Mouse (Mus musculus) myocyte (in vitro differentiated cells): ENCODE measurements around the gene Cst7. TPM values are rescaled to one million over a fixed set of nuclear protein-coding genes. Genes with fewer than 3 reads are reported as not detected.

ENCODE experiments used
- H3K27me3 ChIP-seq: one replicate; pipeline ENCODE4 v1.6.1; 2011; ENCODE audit not compliant: control insufficient read depth, insufficient read depth, insufficient read length
- H3K36me3 ChIP-seq: one replicate; pipeline ENCODE4 v1.6.1; 2011; ENCODE audit not compliant: control insufficient read depth, insufficient read depth
- H3K4me2 ChIP-seq: one replicate; pipeline ENCODE4 v1.6.1; 2011; ENCODE audit warnings: low read depth, control low read depth
- H3K4me3 ChIP-seq: one replicate; pipeline ENCODE4 v1.5.1; 2011; ENCODE audit warnings: mild to moderate bottlenecking, control low read depth, moderate library complexity
- H3K79me2 ChIP-seq: one replicate; pipeline ENCODE4 v1.6.1; 2011; ENCODE audit not compliant: control insufficient read depth, insufficient read depth
- H3ac ChIP-seq: one replicate; pipeline ENCODE4 v1.6.1; 2011; ENCODE audit not compliant: control insufficient read depth, insufficient read length
- CEBPB ChIP-seq: IDR thresholded peaks from 2 replicates; pipeline ENCODE4 v1.6.1; 2011; ENCODE audit warnings: mild to moderate bottlenecking, moderate library complexity; ENCODE audit not compliant: poor library complexity, insufficient read depth, severe bottlenecking
- E2F4 ChIP-seq: IDR thresholded peaks from one replicate; pipeline ENCODE4 v1.6.1; 2011; ENCODE audit warnings: mild to moderate bottlenecking, control low read depth, moderate library complexity; ENCODE audit not compliant: insufficient read depth
- MAX ChIP-seq: IDR thresholded peaks from one replicate; pipeline ENCODE4 v1.6.1; 2011; ENCODE audit warnings: low read depth, mild to moderate bottlenecking, control low read depth
- MYOD1 ChIP-seq, 3 experiments: IDR thresholded peaks; one replicate each; pipeline ENCODE4 v1.6.1; 2011; ENCODE audit warnings: control low read depth in 2 of 3, low read depth in 2 of 3, mild to moderate bottlenecking in 2 of 3, moderate library complexity in 1 of 3; ENCODE audit not compliant: insufficient read length in 2 of 3, control insufficient read depth in 1 of 3
- MYOG ChIP-seq, 3 experiments: IDR thresholded peaks; one replicate each; pipeline ENCODE4 v1.6.1; 2011; ENCODE audit warnings: control low read depth in 2 of 3, low read depth in 2 of 3, mild to moderate bottlenecking in 2 of 3; ENCODE audit not compliant: insufficient read length in 2 of 3, control insufficient read depth in 1 of 3, insufficient read depth in 1 of 3
- POLR2A ChIP-seq: IDR thresholded peaks from one replicate; pipeline ENCODE4 v1.6.1; 2011; ENCODE audit warnings: low read depth, mild to moderate bottlenecking, control low read depth, moderate library complexity; ENCODE audit not compliant: insufficient read length
- POLR2AphosphoS2 ChIP-seq: IDR thresholded peaks from one replicate; pipeline ENCODE4 v1.6.1; 2011; ENCODE audit warnings: low read depth, control low read depth; ENCODE audit not compliant: insufficient read length
- REST ChIP-seq: IDR thresholded peaks from one replicate; pipeline ENCODE4 v1.6.1; 2011; ENCODE audit warnings: mild to moderate bottlenecking, control low read depth, moderate library complexity; ENCODE audit not compliant: insufficient read depth, insufficient read length
- TCF3 ChIP-seq: IDR thresholded peaks from one replicate; pipeline ENCODE4 v1.6.1; 2011; ENCODE audit warnings: low read depth, control low read depth; ENCODE audit not compliant: insufficient read length
- USF1 ChIP-seq: IDR thresholded peaks from one replicate; pipeline ENCODE4 v1.6.1; 2011; ENCODE audit warnings: low read depth, mild to moderate bottlenecking, control low read depth, moderate library complexity
- polyA plus RNA-seq: library from polyadenylated mRNA; unstranded; fragments of >200 nt; fragmentation: generic; extraction: Trizol; gene quantifications from one replicate; pipeline ENCODE4 v1.2.1, GENCODE M21; 2012; ENCODE audit warnings: missing spikeins

Gene Cst7
- polyA plus RNA-seq, 1 experiment: not detected

- H3ac ChIP-seq: no peak overlapping the region
- H3K79me2 ChIP-seq: no peaks in the 10 kb centered on the region
- H3K36me3 ChIP-seq: no peaks in the 10 kb centered on the region
- H3K27me3 ChIP-seq: no peaks in the 10 kb centered on the region
- no peak overlapping the region for H3K4me2 ChIP-seq
- TF ChIP-seq POLR2A: no peak
- TF ChIP-seq MYOD1 (IDR thresholded peaks at IDR 0.05; ENCODE audit: control insufficient read depth in 1 of 3, insufficient read length in 2 of 3, low read depth in 2 of 3): no peak
- no peak for TF ChIP-seq USF1
- no peak overlapping the region for H3K4me3 ChIP-seq
Measured at GRCm38 (mm10) chr2:150623957-150624356, 53.7 kb downstream of the Cst7 start.

DNA sequence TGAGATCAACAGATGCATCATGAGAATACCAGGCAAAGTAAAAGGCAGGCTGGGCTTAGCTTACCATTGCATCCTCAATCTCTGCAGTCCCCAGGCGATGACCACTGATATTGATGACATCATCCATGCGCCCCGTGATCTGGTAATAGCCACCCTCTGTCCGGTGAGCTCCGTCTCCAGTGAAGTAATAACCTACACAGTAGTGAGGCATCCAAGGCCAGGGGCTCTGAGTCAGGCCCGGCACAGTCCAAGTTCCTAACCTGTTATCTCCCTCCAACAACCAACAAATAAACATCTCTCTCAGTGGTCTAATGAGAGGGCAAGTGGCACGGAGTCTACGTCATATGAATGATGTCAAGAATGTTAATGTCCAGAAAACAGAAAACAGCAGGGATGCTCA is 54.7 kb downstream of the Cst7 start:
- Histone ChIP-seq H3K36me3 (no peaks in the 10 kb centered on the region), H3K79me2 (no peaks in the 10 kb centered on the region), H3K27me3 (no peaks in the 10 kb centered on the region), H3K4me3 (no peak overlapping the region), H3K4me2 (no peak overlapping the region), H3ac (no peak overlapping the region)
- TF ChIP-seq MYOG (IDR thresholded peaks at IDR 0.05; ENCODE audit: control insufficient read depth in 1 of 3, insufficient read depth in 1 of 3, insufficient read length in 2 of 3, low read depth in 2 of 3): no peak
- no peak for TF ChIP-seq CEBPB
- no peak for TF ChIP-seq POLR2AphosphoS2
- TF ChIP-seq REST: no peak
- TF ChIP-seq MYOD1 (IDR thresholded peaks at IDR 0.05; ENCODE audit: control insufficient read depth in 1 of 3, insufficient read length in 2 of 3, low read depth in 2 of 3): no peak
- TF ChIP-seq TCF3: no peak
- no peak for TF ChIP-seq E2F4
- no peak for TF ChIP-seq USF1
- no peak for TF ChIP-seq MAX

- Histone ChIP-seq H3K36me3 (no peaks in the 10 kb centered on the region), H3K27me3 (no peaks in the 10 kb centered on the region), H3K4me3 (no peak overlapping the region), H3K79me2 (no peaks in the 10 kb centered on the region), H3K4me2 (no peak overlapping the region), H3ac (no peak overlapping the region)
- TF ChIP-seq POLR2A: no peak
- no peak for TF ChIP-seq POLR2AphosphoS2
- TF ChIP-seq MYOD1 (IDR thresholded peaks at IDR 0.05; ENCODE audit: control insufficient read depth in 1 of 3, insufficient read length in 2 of 3, low read depth in 2 of 3): no peak
Measured at GRCm38 (mm10) chr2:150627140-150627539, 56.9 kb downstream of the Cst7 start.

Other genes starting within 250 kb of the Cst7 start
- not detected for gene Gm10130, start 246.7 kb upstream of the Cst7 start, polyA plus RNA-seq
- gene 3300002I08Rik, start 207.7 kb upstream of the Cst7 start, polyA plus RNA-seq: 1.1 TPM
- 0.35 TPM for gene Zfp442, start 118.9 kb upstream of the Cst7 start, polyA plus RNA-seq
- gene Zfp345, start 85.3 kb upstream of the Cst7 start, polyA plus RNA-seq: 0.25 TPM
- 31.4 TPM for gene Apmap, start 38.2 kb downstream of the Cst7 start, polyA plus RNA-seq
- gene Acss1, start 98.1 kb downstream of the Cst7 start, polyA plus RNA-seq: not detected
- gene Vsx1, start 118.9 kb downstream of the Cst7 start, polyA plus RNA-seq: not detected
- 8.8 TPM for gene Entpd6, start 178.6 kb downstream of the Cst7 start, polyA plus RNA-seq
- gene Pygb, start 216.3 kb downstream of the Cst7 start, polyA plus RNA-seq: 23.8 TPM